Mouse (Mus musculus) lung, postnatal 25 days (tissue): ENCODE measurements around the gene Ndufa4l2.

Experiments
- DNase-seq: peaks from one replicate; pipeline ENCODE4 v3.0.0; 2022; ENCODE audit warnings: low spot score

The Ndufa4l2 gene

GRCm38 (mm10) chr10:127514764-127515163 is at the start of gene Ndufa4l2:
Ndufa4l2 (plus strand) TSS chr10:127514967.
- DNase-seq = no peak

- no peak for DNase-seq
Measured at GRCm38 (mm10) chr10:127471281-127471988, 43.3 kb upstream of the Ndufa4l2 start.

- no peak for DNase-seq
Measured at GRCm38 (mm10) chr10:127472722-127473121, 42.0 kb upstream of the Ndufa4l2 start.

GRCm38 (mm10) chr10:127475175-127475574 is 39.6 kb upstream of the Ndufa4l2 start:
- DNase-seq = no peak

- DNase-seq = no peak
Measured at GRCm38 (mm10) chr10:127476541-127476940, 38.2 kb upstream of the Ndufa4l2 start.

GRCm38 (mm10) chr10:127477301-127477700 is 37.5 kb upstream of the Ndufa4l2 start:
- no peak for DNase-seq

- peak; percentile 21 for DNase-seq
Measured at GRCm38 (mm10) chr10:127479131-127479530, 35.6 kb upstream of the Ndufa4l2 start.

- DNase-seq = peak; percentile 57
Measured at GRCm38 (mm10) chr10:127480833-127481813, 33.6 kb upstream of the Ndufa4l2 start.

GRCm38 (mm10) chr10:127485235-127485634 is 29.5 kb upstream of the Ndufa4l2 start:
- DNase-seq = no peak

GRCm38 (mm10) chr10:127488856-127489255 is 25.9 kb upstream of the Ndufa4l2 start:
- DNase-seq = no peak

GRCm38 (mm10) chr10:127490160-127491127 is 24.3 kb upstream of the Ndufa4l2 start:
- no peak for DNase-seq

- no peak for DNase-seq
Measured at GRCm38 (mm10) chr10:127491128-127491512, 23.6 kb upstream of the Ndufa4l2 start.

- no peak for DNase-seq
Measured at GRCm38 (mm10) chr10:127492118-127492517, 22.6 kb upstream of the Ndufa4l2 start.

- no peak for DNase-seq
Measured at GRCm38 (mm10) chr10:127496156-127496555, 18.6 kb upstream of the Ndufa4l2 start.

- DNase-seq = no peak
Measured at GRCm38 (mm10) chr10:127499516-127499915, 15.3 kb upstream of the Ndufa4l2 start.

- no peak for DNase-seq
Measured at GRCm38 (mm10) chr10:127500042-127500441, 14.7 kb upstream of the Ndufa4l2 start.

- DNase-seq = no peak
Measured at GRCm38 (mm10) chr10:127500894-127501893, 13.6 kb upstream of the Ndufa4l2 start, which contains the start of gene Stac3. Stac3 (plus strand) TSS chr10:127501686.

- DNase-seq = peak; percentile 73
Measured at GRCm38 (mm10) chr10:127508239-127508638, 6.5 kb upstream of the Ndufa4l2 start.

- peak; percentile 81 for DNase-seq
Measured at GRCm38 (mm10) chr10:127509051-127509836, 5.5 kb upstream of the Ndufa4l2 start.
